Mouse (Mus musculus): ENCODE results near the gene Gm45140.
A peak's percentile ranks its signal among the peaks of the same experiment; 100 is the strongest.

The Gm45140 gene

DNA sequence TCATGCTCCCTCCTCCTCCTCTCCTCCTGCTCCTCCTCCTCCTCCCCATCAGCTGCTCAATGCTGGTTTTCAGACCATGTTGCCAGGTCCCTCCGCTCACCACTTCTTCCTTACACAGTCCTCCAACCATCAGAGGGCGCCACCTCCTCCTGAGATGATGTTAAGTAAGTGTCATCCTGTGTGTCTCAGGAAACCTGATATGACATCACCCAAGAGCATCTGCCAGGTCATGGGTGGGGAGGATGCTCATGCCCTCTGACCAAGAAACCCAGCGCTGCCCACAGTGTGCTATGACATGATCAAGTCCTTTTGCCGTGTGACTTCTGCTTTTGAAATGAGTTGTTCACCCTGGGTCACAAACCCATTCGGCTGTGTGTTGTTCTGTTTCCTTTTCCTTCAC lies 92.8 kb downstream of the Gm45140 start:
- DNase-seq (ENCODE audit: low read depth in 1 of 2, low spot score in 2 of 2), result peak; percentile 66 to 71

GRCm38 (mm10) chr6:87741978-87742377 lies 93.6 kb downstream of the Gm45140 start:
- peak in 1 of 2 experiments; percentile 22 for DNase-seq (ENCODE audit: low read depth in 1 of 2, low spot score in 2 of 2)

GRCm38 (mm10) chr6:87740496-87740895 lies 95.1 kb downstream of the Gm45140 start:
- no peak for DNase-seq (ENCODE audit: low read depth in 1 of 2, low spot score in 2 of 2)

DNA sequence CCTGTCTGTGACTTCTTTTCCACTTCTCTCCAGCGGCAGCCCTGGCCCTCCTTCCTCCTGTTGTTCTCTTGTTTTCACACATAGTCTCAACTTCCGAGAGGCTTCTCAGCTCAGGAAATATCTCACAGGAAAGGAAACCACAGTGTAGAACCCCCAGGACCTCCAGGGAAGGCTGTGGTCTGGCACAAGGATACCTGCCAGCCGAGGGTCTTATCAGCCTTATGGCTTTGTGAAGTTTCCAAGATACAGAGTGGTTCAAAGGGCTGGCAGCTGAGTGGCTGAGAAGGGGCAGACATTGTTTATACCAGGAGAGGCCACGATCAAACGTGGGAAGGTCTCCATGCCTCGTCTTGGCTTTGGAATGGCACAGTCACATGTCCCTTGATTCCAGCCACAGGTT lies 95.7 kb downstream of the Gm45140 start:
- DNase-seq (ENCODE audit: low read depth in 1 of 2, low spot score in 2 of 2), result no peak

All from monocyte, adult 2 months (primary cell).